Comparison of ENCODE assay signal across 8 mouse cellular contexts in genomic region chr9:62345081-62345481, GRCm38 (mm10). TPM values are rescaled to one million over a fixed set of nuclear protein-coding genes. Genes with fewer than 3 reads are reported as not detected.
DNase-seq lines count a peak whose midpoint lies in the region.

No protein-coding gene starts in this region.

- H3K4me3 ChIP-seq in midbrain, embryonic 10.5 days, result peak overlapping the region; percentile 94

- peaks cover 54% of the 10 kb centered on the region for H3K4me1 ChIP-seq in midbrain, embryonic 10.5 days

- H3K9me3 ChIP-seq in midbrain, embryonic 10.5 days (replicated peaks), result no peaks in the 10 kb centered on the region

- DNase-seq in cerebellum, adult 18-20 months, result peak; percentile 29 to 48
- no peak for DNase-seq in cerebellum, adult 11-12 months
- DNase-seq in thymus, postnatal 0 days (ENCODE audit: low spot score), result peak; percentile 26
- no peak for DNase-seq in thymus, postnatal 25 days
- peak; percentile 90 for DNase-seq in kidney, adult 11 months
- peak; percentile 25 for DNase-seq in midbrain, embryonic 10.5 days (ENCODE audit: low spot score)
- DNase-seq in ovary, postnatal 14 days (ENCODE audit: low spot score), result no peak
- no peak for DNase-seq in gastrocnemius, adult 18-20 months (ENCODE audit: low spot score)

- peaks cover 19% of the 10 kb centered on the region for H3K36me3 ChIP-seq in midbrain, embryonic 10.5 days

- H3K27ac ChIP-seq in midbrain, embryonic 10.5 days (replicated peaks), result peak overlapping the region; percentile 100

- WGBS in midbrain, embryonic 10.5 days, result 6% methylated on average over 11 of the region's 11 CpGs

- no peaks in the 10 kb centered on the region for H3K27me3 ChIP-seq in midbrain, embryonic 10.5 days (ENCODE audit: low read depth, poor library complexity, severe bottlenecking)

RNA-seq across cellular contexts. Expression of gene Anp32a, which starts 4.0 kb away (rescaled TPM):
- polyA plus RNA-seq in thymus, postnatal 0 days (2015; fragmentation: Nextera tagmentation; extraction: Ambion mirVana), result 150 and 161 TPM in 2 replicates
- 237 and 298 TPM in 2 replicates for polyA plus RNA-seq in midbrain, embryonic 10.5 days (2016; fragmentation: Nextera tagmentation; extraction: Ambion mirVana)
- 10 to 100 TPM; 66.9 to 86.5 TPM for total RNA-seq in gastrocnemius, adult 18-20 months (2021)

Comparison
In these comparisons a context has a peak if more than half of its experiments do, and no peak if none do; other contexts are left out.
1. DNase-seq: peak in cerebellum, adult 18-20 months (2 of 2), thymus, postnatal 0 days (single experiment), kidney, adult 11 months (single experiment) and midbrain, embryonic 10.5 days (single experiment); none in cerebellum, adult 11-12 months (single experiment), thymus, postnatal 25 days (single experiment), ovary, postnatal 14 days (single experiment) and gastrocnemius, adult 18-20 months (single experiment).